Mouse (Mus musculus) frontal cortex, adult 2 months (tissue): ENCODE data around the gene Gm20736. TPM values are rescaled to one million over a fixed set of nuclear protein-coding genes. Genes with fewer than 3 reads are reported as not detected.
"Not testable (repeated sequence)": the region's sequence is repeated elsewhere in the genome, so short reads cannot be mapped to it uniquely, and the experiment has no call there.

ENCODE experiments used
- DNase-seq, 2 experiments: peaks; one replicate each; pipeline ENCODE4 v3.0.0; 2022; ENCODE audit warnings: low spot score in 1 of 2; ENCODE audit errors: extremely low spot score in 1 of 2
- polyA plus RNA-seq: library from polyadenylated mRNA; depleted of rRNA; stranded (reverse); fragments of >200 nt; gene quantifications from 2 replicates; pipeline ENCODE4 v1.2.3, GENCODE M21; 2012; rRNA removed

The Gm20736 gene
- polyA plus RNA-seq, result not detected in 2 replicates

GRCm38 (mm10) chrY:65377390-65377789 lies at the start of gene Gm20736:
Gm20736 (plus strand) TSS chrY:65377690.
- not testable (repeated sequence) for DNase-seq

Other genes starting within 250 kb of the Gm20736 start
- gene Gm20924, start 170.2 kb upstream of the Gm20736 start, polyA plus RNA-seq, result not detected in 2 replicates